Mouse (Mus musculus) ovary, postnatal 36 days (tissue): ENCODE measurements around the gene Kdm3a.

Source experiments
- DNase-seq: peaks from one replicate; pipeline ENCODE4 v3.0.0; 2022; ENCODE audit warnings: low spot score, mixed read lengths

Gene Kdm3a

DNA sequence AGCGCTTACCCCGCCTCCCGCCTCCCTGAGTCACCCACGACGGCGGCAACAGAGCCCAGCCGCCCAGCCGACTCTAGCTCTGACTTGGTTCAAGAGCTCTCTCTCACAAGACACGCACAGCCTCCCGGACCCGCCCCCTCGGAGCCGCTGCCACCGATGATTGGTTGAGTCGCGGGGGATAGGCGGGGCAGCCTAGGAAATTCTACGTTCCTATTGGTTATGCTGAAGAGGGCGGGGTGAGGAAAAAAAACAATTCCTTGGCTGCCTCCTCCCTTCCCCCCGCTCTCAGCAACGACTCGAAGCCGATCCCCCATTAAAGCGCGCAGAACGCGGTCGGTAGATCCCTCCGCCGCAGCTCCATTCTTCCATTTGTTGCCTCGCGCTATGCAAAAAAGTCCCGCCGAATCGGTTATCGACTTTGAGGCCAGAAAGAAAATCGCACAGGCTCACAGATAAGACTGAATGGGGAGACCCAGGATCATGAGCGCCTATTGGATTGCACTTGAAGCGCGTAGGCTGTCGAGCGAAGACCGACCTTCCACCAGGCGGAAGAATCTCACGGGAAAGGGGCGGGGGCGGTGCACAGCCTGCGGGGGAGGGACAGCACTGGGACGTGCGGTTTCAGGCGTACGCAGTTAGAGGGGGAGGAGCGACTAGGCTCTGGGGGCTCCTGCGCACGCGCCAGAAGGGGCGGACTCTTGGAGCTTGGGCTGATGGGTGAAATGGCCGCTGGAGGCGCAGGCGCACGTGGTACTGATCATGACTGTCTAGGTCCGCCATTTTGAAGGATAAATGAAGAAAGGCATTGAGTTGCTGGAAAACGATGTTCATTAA lies at the start of gene Kdm3a:
Kdm3a (minus strand) TSS at position 162 of the 834 bp plus-strand sequence.
- peak; percentile 98 for DNase-seq

DNA sequence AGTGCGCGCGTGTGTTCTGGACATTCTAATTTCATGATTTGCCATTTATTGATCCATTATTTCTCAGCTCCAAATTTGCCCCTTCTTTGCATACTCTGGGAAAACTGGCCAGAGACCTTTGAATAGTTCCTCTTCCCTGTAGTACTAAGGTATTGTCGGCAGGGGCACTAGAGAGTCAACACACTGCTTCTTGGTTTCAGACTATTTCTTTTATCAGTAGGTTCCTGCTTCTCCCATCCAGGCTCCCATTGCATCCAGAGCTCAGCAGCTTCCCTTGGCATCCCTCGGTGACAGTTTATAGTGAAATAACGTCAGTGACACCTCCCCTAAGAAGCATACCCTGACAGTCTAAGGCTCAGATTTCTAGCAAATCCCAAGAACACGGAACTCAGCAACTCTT lies 46.1 kb upstream of the Kdm3a start:
- DNase-seq = no peak

DNA sequence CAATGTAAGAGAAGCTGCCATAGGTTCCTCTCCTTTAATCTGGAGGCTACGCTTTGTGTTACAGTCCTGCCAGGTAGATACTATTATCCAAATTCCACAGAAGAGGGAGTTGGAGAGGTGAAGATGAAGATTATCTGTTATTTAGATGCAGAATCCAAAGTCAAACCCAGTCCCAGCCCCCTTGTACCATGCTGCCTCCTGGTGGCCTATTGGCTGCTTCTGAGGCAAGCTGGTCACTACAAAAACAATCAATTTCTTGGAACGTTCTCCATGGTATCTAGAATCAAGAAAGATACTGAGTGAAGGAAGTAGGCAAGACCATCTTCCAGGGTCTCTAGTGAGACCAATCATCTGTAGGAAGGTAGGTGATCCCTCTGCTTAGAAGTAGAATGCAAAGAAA lies 40.4 kb upstream of the Kdm3a start:
- DNase-seq = peak; percentile 34

DNA sequence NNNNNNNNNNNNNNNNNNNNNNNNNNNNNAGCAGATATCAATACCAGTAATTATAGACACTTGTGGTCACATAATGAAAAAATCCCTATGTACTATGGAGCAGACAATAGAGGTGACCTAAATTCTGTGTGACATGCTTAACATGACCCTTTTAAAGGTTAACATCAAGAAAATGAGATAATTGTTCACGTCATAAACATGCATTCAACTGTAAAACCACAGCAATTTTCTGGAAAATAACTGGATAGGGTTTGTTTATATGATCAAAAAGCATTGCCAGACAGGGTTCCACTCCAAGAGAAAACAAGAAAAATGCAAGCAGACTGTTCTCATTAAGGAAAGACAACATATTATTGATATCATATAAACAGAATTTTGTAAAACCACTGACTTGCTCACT lies 31.7 kb upstream of the Kdm3a start:
- no peak for DNase-seq

DNA sequence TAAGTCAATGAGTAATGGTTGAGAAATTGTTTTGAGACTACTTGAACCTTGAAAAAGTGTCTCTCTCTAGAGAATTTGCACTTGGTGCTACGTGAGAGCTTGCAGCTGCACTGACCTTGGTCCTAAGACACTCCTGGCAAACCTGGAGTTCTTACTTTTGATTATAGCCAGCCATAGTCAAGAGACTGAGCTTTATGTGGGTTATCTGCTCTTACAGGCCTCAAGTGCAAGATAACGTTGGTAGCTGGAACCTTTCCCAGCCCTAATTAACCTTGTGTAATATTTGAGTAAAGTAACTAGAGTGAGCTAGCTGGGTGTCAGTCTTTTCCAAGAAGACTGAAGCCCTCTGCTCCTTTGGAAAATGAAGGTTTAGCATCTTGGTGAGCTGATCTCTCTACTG lies 25.5 kb upstream of the Kdm3a start:
- no peak for DNase-seq

DNA sequence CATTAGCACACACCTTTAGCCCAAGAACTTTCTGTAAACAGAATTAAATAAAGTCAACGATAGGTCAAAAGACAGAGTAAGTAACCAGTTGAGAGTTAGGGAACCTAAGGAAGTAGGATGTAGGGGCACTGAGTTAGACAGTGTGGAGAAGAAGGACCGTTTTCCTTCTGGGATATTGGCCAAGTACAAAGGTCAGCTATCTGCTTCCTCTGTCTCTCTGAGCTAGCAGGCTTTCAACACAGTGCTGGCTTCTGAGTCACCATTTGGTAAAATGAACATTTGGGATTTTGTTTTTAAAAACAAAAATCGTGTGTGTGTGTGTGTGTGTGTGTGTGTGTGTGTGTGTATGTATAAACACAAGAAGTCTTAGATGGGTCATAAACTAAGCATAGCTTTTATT lies 23.0 kb upstream of the Kdm3a start:
- DNase-seq = no peak

DNA sequence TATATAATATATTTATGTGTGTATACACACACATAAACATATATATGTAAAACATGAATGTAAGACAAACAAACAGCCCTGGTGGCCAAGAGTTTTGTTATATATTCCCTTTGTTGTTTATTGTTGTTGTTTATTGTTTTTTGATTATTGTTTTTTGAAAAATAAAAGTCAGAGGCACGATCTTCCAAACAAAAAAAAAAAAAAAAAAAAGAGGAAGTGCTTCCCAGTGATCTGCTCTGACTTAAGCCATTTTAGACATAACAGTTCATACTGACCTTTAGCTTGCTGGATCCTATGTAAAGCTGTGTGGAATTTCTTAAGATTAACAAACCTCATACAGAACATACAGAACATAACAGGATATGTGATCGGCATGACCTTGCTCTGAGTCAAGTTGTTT lies 19.1 kb upstream of the Kdm3a start:
- DNase-seq = no peak

DNA sequence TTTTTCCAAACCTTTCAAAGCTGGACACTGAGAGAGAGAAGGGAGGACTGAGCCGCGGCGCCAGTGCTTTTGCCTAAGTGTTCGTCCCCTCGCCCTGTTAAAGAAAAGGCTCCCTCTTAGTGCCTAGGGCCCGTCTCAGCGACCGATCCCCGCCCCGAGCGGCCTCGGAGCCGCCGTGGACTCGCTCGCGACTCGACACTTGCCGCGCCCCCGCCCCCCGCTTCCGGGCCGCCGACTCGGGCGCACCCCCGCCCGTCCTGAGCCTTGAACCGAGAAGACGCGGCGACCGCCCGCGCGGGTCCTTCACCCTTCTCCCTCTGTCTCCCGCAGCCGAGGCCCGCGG lies 333 bp downstream of the Kdm3a start:
- no peak for DNase-seq

DNA sequence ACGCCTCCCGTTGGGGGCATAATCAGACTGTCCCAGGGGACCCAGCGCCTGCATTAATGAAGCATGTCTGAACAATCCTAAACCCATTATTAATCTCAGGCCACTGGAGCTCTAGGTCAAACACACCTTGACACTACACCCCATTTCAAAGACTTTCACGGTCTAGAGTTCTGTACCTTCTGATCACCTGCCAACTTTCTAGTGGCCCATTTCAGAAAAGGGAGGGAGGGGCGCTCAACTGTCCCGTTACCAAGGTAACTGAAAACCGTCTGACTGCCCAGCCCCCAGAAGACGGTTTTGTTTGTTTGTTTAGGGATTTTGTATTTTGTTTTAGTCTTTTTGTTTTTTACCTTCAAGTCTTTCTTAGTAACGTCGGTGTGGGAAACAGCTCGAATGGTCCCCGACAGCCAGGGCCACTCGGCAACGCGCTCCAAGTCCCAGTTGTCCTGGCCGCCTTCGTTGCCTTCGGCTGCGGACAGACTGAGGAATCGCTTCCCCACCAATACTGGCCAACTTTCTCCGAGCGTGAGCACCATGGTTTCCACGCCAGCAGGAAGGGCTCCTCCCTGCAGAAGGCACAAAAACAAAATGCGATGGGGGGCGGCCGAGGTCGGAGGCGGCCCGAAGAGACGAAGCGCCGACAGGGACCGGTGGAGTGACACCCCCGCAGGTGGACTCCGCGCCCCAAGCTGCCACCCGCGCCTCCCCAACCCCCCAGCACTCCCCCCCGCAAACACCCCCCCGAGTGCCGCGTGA lies 906 bp downstream of the Kdm3a start:
- DNase-seq = peak; percentile 60

DNA sequence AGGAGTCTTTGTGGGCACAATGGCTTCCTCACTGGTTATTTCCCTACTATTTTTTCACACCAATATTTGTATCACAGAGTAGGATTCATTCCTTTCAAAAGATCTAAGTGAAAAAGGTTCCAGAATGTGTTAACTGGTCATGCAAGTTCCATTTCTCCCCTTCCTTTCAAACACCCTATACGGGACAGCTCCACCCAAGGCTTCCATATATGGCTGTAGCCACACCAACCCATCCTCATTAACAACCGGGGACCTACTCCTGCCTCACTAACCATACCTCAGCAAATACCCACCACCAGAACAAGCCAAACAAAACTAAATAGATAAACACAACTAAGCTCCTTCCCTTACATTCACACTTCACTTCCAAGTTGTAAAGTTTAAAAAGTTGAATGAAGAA lies 1.6 kb downstream of the Kdm3a start:
- no peak for DNase-seq

DNA sequence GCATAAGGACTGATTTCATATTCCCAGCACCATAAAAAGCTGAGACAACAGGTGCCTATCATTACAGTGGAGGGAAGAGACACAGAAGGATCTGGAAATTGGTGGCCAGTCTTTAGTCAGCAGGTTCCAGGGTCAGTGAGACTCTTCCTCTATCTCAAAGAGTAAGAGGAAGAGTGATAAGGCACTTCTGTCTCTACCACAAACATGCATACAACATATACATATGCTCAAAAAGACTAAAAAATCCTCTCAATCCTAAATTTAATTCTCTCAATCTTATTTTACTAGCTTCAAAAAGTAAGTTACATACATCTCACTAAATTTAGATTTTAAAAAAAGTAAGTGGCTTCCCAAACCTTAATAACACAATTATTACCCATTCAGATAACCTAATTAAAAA lies 5.5 kb downstream of the Kdm3a start:
- DNase-seq = no peak

DNA sequence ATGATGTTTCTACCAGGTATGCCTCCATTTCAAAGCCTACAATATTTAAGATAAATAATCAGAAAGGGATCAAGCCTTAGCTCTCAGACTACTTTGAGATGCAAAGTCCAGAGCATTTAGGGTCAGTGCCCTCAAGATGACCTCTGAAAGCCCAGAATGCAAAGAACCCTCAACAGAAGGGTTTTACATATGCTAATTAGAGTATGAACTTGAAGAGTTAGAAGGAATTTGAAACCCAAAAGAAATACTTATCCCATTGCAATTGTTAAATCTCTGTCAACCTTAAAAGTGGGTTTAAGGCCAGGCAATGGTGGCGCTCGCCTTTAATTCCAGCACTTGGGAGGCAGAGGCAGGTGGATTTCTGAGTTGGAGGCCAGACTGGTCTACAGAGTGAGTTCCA lies 6.8 kb downstream of the Kdm3a start:
- DNase-seq = no peak

DNA sequence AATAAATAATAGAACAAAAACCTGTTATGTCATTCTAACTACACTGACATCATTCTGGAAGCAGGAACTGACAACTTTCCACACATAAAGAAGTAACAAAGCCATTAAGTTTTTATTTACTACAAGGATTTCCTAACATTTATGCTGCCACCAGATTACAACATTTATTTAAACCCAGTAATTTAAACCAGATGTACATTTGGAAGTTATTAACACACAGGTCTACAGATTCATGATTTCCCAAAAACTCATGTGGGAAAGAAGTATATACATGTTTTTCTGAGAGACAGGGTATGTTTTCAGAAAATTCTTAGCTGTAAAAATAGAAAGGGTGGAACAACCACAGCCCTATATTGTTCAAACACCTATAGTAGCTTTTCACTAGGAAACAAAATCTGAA lies 8.1 kb downstream of the Kdm3a start:
- no peak for DNase-seq

DNA sequence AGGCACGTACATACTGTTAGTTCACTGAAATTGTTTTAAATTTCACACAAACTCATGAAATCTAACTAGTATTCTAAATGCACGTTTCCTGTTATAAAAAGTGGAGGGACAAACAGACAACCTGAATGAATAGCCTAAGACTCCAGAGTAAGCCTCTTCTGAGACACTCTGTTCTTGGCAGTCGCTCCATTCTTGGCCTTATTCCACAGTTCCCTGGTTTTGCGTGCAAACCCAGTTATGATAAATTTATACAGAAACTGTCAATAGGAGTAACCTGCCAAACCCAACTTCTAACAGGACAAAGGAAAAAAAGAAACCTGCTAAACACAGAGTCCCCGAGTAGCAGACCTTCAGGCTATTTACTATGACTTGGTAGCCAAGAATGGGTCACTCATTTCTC lies 10.8 kb downstream of the Kdm3a start:
- no peak for DNase-seq

DNA sequence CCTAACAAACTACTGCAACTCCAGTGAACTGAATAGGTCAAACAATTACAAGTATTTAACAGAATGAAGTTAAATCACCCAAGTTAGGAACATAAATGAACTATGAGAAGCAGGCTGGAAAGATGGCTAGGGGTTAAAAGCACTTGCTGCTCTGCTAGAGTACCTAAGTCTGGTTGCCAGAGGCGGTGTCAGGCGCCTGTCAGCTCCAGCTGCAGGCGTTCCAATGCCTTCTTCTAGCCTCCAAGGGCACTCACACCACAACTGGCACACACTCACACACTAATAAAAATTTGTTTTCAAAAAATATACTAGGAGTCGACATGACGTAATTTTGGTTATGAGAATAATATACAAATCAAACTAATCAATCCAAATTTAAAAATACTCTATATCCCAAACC lies 11.2 kb downstream of the Kdm3a start:
- no peak for DNase-seq

DNA sequence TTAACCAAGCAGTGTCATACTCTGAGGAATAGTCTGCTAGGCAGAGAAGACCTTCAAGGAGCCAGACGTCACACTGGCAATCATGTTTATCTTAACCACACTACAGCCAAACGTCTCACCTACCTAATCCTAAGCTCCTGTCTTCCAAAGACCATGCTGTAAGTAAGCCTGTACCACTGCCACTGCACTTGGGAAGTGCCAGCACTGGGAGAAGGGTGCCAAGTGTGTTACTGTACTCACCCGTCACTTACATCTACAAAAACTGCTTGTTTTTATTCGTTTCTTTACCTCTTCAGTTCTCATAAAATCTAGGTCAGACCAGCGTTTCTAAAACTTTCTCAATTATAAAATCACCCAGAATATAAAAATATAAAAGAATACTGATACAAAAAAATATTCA lies 15.8 kb downstream of the Kdm3a start:
- DNase-seq = no peak

DNA sequence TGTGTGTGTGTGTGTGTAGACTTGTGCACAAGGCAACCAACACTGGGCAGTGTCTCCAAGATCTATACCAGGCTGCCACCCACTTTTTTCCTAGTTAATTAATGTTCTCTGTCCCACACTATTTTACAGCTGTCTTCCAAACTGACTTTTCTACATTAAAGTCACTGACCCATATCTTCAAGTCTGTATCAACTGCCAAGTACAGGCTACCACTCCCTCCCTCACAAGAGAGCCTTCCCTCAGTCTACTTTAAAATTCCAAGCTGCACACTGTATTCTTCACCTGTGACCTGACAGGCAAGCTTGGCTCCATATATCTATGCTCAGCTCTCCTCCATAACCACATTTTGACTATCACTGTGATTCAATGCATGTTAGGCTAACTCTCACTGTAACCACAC lies 19.6 kb downstream of the Kdm3a start:
- no peak for DNase-seq

DNA sequence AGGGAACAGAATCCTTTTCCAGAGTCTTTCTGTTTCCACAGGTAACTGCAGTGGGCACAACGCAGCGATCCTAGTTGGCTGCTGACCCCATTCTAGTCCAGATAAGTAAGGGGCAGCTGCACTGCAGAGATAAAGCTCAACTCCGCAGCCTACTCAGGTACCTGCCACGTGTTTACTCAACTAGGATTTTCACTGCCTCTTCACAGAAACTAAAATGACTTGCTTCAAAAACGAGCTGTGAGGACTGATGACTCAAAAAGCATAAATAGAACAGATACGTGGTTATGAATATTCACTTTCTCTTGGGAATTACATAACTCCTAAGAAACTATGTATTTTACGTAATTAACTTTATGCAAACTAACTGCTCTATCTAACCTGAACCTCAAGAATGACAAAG lies 22.8 kb downstream of the Kdm3a start:
- no peak for DNase-seq

DNA sequence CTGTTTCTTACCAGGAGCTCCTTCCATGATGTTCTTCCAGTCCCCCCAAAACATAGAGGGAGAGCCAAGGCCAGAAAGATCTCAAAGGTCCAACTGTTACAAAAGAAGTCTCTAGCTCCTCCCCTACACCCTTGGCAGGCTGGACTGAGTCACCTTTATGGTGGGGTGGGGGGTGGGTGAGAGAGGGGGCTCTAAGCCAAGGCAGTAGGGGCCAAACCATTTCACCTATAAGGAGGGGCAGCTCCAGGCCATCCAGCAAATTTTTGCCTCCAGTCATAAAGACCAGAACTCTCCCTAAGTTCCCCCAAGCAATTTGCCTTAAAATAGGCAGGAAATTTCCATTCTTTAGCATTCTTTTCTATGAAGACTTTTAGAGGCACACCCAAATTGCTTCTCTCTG lies 23.8 kb downstream of the Kdm3a start:
- no peak for DNase-seq

DNA sequence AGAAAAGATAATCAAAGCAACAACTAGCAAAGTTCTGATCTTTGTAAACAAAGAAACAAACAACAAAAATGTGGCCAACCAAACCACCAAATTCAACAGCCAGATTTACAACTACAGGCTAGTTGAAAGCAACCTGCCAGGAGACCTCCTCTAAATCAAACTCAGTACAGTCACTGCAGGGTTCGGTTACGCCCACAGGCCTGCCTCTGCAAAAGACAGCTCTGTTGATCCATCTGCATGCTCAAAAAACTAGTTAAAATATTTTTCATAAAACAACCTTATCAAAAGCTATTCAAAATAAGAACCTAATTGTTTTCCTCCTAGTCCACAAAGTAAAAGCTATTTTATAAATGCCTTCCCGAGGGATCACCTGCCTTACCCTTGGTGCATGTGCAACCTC lies 25.0 kb downstream of the Kdm3a start:
- DNase-seq = no peak

DNA sequence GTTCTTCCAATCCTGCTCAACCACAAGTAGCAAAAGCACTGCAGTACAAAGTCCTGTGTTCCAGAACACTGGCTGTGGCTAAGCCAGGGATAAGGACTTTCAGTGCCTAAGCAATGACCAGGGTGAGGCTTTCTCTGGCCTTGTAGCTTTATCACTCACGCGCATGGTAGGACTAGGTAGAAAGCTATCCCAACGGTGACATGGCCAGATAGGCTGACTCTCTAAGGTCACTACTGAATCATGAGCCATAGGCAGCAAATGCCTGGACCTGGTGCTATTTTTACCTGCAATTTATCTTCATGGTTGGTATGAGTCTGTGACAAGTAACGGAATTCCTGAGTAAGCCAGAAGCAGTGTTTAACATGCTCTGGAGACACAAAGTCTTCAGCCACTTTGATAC lies 42.6 kb downstream of the Kdm3a start:
- DNase-seq = no peak

DNA sequence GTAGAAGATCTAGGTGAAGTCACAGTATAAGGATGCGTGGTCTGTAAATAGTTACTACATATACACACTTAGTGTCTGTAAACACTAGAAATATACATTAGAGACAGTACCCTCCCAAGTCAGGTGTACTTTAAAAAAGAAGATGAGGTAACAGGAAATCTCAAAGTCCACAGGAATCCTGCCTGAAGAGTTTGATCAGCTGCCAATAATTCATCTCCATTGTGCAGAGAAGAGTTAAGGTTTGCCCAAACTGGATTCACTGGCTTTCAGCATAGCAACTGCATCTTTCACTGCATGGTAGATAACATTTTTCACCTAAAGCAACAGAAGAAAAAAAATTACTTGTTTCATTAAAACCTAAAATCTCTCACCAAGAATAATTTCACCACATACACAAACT lies 43.4 kb downstream of the Kdm3a start:
- no peak for DNase-seq

DNA sequence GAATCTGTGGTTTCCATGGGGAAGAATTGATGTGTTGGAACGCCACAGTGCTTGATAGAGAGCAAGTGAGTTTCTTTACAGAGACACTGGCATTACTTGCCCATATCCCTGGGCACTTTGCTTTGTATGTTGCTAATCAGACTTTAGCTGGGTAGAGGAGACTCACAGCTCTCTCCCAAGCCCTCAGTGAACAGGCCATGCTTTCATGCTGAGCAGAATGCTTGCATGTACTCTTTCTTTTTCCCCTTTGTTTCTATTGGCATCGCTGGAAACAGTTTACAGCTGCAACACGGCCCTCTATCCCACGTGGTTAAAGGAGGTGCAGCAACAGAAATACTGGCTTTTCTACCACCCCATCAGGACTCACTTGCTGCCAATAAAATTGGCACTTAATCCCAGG lies 49.6 kb downstream of the Kdm3a start:
- DNase-seq = no peak

DNA sequence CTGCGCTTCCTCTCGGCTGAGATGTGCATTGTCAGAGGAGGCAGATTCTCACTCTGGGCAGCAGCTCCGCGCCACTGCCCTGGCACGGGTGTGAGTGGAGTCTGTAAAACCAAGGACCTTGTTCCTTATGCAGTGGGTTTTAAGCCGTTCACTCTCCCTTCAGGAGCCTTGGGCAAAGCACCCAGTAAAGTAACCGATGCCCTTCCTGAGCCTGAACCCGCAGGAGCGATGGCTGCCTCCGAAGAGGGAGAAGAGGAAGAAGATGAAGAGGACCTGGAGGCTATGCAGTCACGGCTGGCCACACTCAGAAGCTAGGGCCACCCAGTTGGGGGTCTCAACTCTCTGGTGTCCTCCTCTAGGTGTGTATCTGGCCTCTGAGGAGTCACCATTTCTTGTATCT lies 53.3 kb downstream of the Kdm3a start:
- no peak for DNase-seq
